Mouse (Mus musculus) brain, embryonic 14.5 days (tissue): ENCODE measurements at regions not wholly inside any gene's neighbourhood (a gene's known extent, or its start where the extent isn't known, plus 50 kb on each side); places are given as distances from the start of the nearest gene placed in this dataset.

Experiments
- DNase-seq: peaks from one replicate; pipeline ENCODE4 v3.0.0-alpha.2; 2011; ENCODE audit warnings: low read depth
- CTCF ChIP-seq: fragments of 200-500 bp; IDR thresholded peaks from 2 replicates; pipeline ENCODE4 v1.5.1; 2012; ENCODE audit warnings: inconsistent platforms, mild to moderate bottlenecking, moderate library complexity, borderline replicate concordance; ENCODE audit not compliant: insufficient read depth, insufficient read length; ENCODE audit errors: extremely low read depth
- POLR2A ChIP-seq: fragments of 200-500 bp; IDR thresholded peaks from 2 replicates; pipeline ENCODE4 v1.6.1; 2012; ENCODE audit warnings: mild to moderate bottlenecking, inconsistent platforms, borderline replicate concordance; ENCODE audit not compliant: poor library complexity, insufficient read depth, insufficient read length, severe bottlenecking; ENCODE audit errors: extremely low read depth

GRCm38 (mm10) chr5:56943899-56944298 is 773.9 kb upstream of the Pcdh7 start:
- TF ChIP-seq POLR2A (no peak), CTCF (no peak)
- no peak for DNase-seq

GRCm38 (mm10) chr5:56952799-56953498 is 764.8 kb upstream of the Pcdh7 start:
- no peak for TF ChIP-seq POLR2A
- TF ChIP-seq CTCF, result no peak
- peak; percentile 15 for DNase-seq
